Mouse (Mus musculus) megakaryocyte, adult 5-6 weeks (primary cell): ENCODE measurements around the gene Patz1. TPM values are rescaled to one million over a fixed set of nuclear protein-coding genes. Genes with fewer than 3 reads are reported as not detected.

Experiments used
- ATAC-seq: 2 replicates; pipeline ENCODE4 v1.8.0; 2016; ENCODE audit warnings: mild to moderate bottlenecking, inconsistent platforms; ENCODE audit not compliant: poor library complexity, severe bottlenecking
- total RNA-seq, 2 experiments: library from RNA; stranded (forward) in 1 of 2; stranded (reverse) in 1 of 2; fragments of 153-499, 151-499 nt in 1 of 2; fragments of 221-1000, 200-1000 nt in 1 of 2; gene quantifications; 2 replicates each; pipeline versions ENCODE4 v1.2.3 to v1.2.4; 2015 to 2017

Gene Patz1
- total RNA-seq, 2 experiments from 2014 or later, result 25.6 to 27.2 TPM

- no peak for ATAC-seq
Measured at GRCm38 (mm10) chr11:3328806-3329775, 40.4 kb downstream of the Patz1 start.

GRCm38 (mm10) chr11:3329891-3330451 is 41.3 kb downstream of the Patz1 start, which contains the start of gene Pik3ip1:
Pik3ip1 (plus strand) TSS chr11:3330401.
- no peak for ATAC-seq

GRCm38 (mm10) chr11:3330566-3330965 is 41.9 kb downstream of the Patz1 start:
- peak; percentile 52 for ATAC-seq

GRCm38 (mm10) chr11:3330991-3331750 is 42.5 kb downstream of the Patz1 start:
- no peak for ATAC-seq

- ATAC-seq, result peak; percentile 79
Measured at GRCm38 (mm10) chr11:3331756-3332642, 43.3 kb downstream of the Patz1 start.

GRCm38 (mm10) chr11:3333111-3333695 is 44.5 kb downstream of the Patz1 start:
- ATAC-seq, result no peak

GRCm38 (mm10) chr11:3334141-3334710 is 45.6 kb downstream of the Patz1 start:
- no peak for ATAC-seq

- no peak for ATAC-seq
Measured at GRCm38 (mm10) chr11:3334711-3335316, 46.1 kb downstream of the Patz1 start.

GRCm38 (mm10) chr11:3335651-3336216 is 47.1 kb downstream of the Patz1 start:
- ATAC-seq, result peak; percentile 56

GRCm38 (mm10) chr11:3336602-3337001 is 47.9 kb downstream of the Patz1 start:
- ATAC-seq, result no peak

GRCm38 (mm10) chr11:3337173-3337955 is 48.7 kb downstream of the Patz1 start:
- no peak for ATAC-seq

- ATAC-seq, result no peak
Measured at GRCm38 (mm10) chr11:3337961-3338360, 49.3 kb downstream of the Patz1 start.

- no peak for ATAC-seq
Measured at GRCm38 (mm10) chr11:3341476-3341875, 52.8 kb downstream of the Patz1 start.

- ATAC-seq, result no peak
Measured at GRCm38 (mm10) chr11:3344916-3345315, 56.2 kb downstream of the Patz1 start.

- ATAC-seq, result no peak
Measured at GRCm38 (mm10) chr11:3346351-3346750, 57.7 kb downstream of the Patz1 start.

GRCm38 (mm10) chr11:3347091-3347834 is 58.6 kb downstream of the Patz1 start:
- ATAC-seq, result peak; percentile 92

GRCm38 (mm10) chr11:3347835-3348195 is 59.1 kb downstream of the Patz1 start:
- ATAC-seq, result no peak
